In genomic region chr12:83885516-83886285, GRCm38 (mm10) we compare ENCODE assay signal across 14 mouse cellular contexts. TPM values are rescaled to one million over a fixed set of nuclear protein-coding genes. Genes with fewer than 3 reads are reported as not detected.
DNase-seq lines count a peak whose midpoint lies in the region; ATAC-seq and TF ChIP-seq lines count a peak whose summit lies in the region.
"Had no signal": no experiment of that assay in that cellular context is flagged by ENCODE, and none has a peak within 500 bp of the region (broad histone marks: within the 10 kb centered on the region; RNA-seq: fewer than 3 reads in every experiment).

No protein-coding gene starts in this region.

- no peaks in the 10 kb centered on the region for H3K9me3 ChIP-seq in lung, postnatal 0 days (ENCODE audit: low read length)
- H3K9me3 ChIP-seq: limb, embryonic 15.5 days had no signal

- 86% methylated on average over 7 of the region's 7 CpGs for WGBS in bone marrow, adult 2 months
- WGBS in lung, postnatal 0 days, result 89% methylated on average over 7 of the region's 7 CpGs

- TF ChIP-seq CTCF in bone marrow, adult 2 months (IDR thresholded peaks at IDR 0.05; ENCODE audit: control insufficient read depth, insufficient read depth, low read length), result no peak
- TF ChIP-seq CTCF in lung, postnatal 0 days (IDR thresholded peaks at IDR 0.05), result no peak

- DNase-seq in ovary, adult 18-20 months (ENCODE audit: low spot score), result peak; percentile 67
- DNase-seq in ovary, postnatal 14 days (ENCODE audit: low spot score), result no peak
- DNase-seq in cerebellum, postnatal 10 days, result peak; percentile 58 to 64
- peak; percentile 38 for DNase-seq in kidney, postnatal 14 days
- no peak for DNase-seq in lung, postnatal 0 days (ENCODE audit: low spot score)
- no peak for DNase-seq in urinary bladder, postnatal 25 days (ENCODE audit: low spot score)
- no peak for DNase-seq in yolk sac, embryonic 10.5 days (ENCODE audit: low spot score)
- DNase-seq: heart, postnatal 10 days; lung, postnatal 36 days; spleen, adult 18-20 months had no signal

- H3K27ac ChIP-seq in bone marrow, adult 2 months (ENCODE audit: control insufficient read depth, insufficient read depth, low read depth, low read length, poor library complexity), result peak overlapping the region; percentile 13; the same call in 1 of the 2 replicates
- no peak overlapping the region for H3K27ac ChIP-seq in lung, postnatal 0 days (ENCODE audit: low read length)
- H3K27ac ChIP-seq: left cerebral cortex, adult 2 months; limb, embryonic 15.5 days had no signal

- no peak overlapping the region for H3K4me2 ChIP-seq in lung, postnatal 0 days (replicated peaks; ENCODE audit: low read depth, low read length)
- H3K4me2 ChIP-seq: limb, embryonic 15.5 days had no signal

- no peak overlapping the region for H3K9ac ChIP-seq in lung, postnatal 0 days (replicated peaks; ENCODE audit: low read depth)
- H3K9ac ChIP-seq: limb, embryonic 15.5 days had no signal

- H3K36me3 ChIP-seq in lung, postnatal 0 days (ENCODE audit: insufficient read depth, low read length), result no peaks in the 10 kb centered on the region

- peak overlapping the region; percentile 47 for H3K4me3 ChIP-seq in bone marrow, adult 2 months (replicated peaks; ENCODE audit: control insufficient read depth, low read depth, low read length)
- H3K4me3 ChIP-seq in lung, postnatal 0 days (ENCODE audit: low read depth, low read length), result no peak overlapping the region
- H3K4me3 ChIP-seq: left cerebral cortex, adult 2 months; limb, embryonic 15.5 days had no signal

- no peak for ATAC-seq in lung, postnatal 0 days
- ATAC-seq: inflammation-experienced regulatory T-cells, adult 6 months had no signal

- no peak for TF ChIP-seq EP300 in lung, postnatal 0 days (IDR thresholded peaks at IDR 0.05)

- no peaks in the 10 kb centered on the region for H3K27me3 ChIP-seq in lung, postnatal 0 days (replicated peaks; ENCODE audit: insufficient read depth, low read length)
- H3K27me3 ChIP-seq: limb, embryonic 15.5 days had no signal

- no peak for TF ChIP-seq POLR2A in bone marrow, adult 2 months (IDR thresholded peaks at IDR 0.05; ENCODE audit: borderline replicate concordance, control insufficient read depth, low read depth, low read length)

- H3K4me1 ChIP-seq in bone marrow, adult 2 months (ENCODE audit: control insufficient read depth, insufficient read depth, low read length), result peaks cover 6% of the 10 kb centered on the region
- peaks cover 7% of the 10 kb centered on the region; the same call in 1 of the 2 replicates for H3K4me1 ChIP-seq in lung, postnatal 0 days (ENCODE audit: insufficient read depth, low read depth, low read length)
- H3K4me1 ChIP-seq: limb, embryonic 15.5 days had no signal

RNA-seq across cellular contexts. Expression of gene Numb, which starts 36.0 kb away (rescaled TPM):
- 6.0 and 15.1 TPM in 2 replicates for polyA plus RNA-seq in bone marrow, adult 2 months (2011; ENCODE audit: insufficient read depth, insufficient read length, low replicate concordance, missing spikeins)
- polyA plus RNA-seq in lung, postnatal 0 days (2015; fragmentation: Nextera tagmentation; extraction: Ambion mirVana), result 52.6 and 57.8 TPM in 2 replicates

Comparison
In these comparisons a context has a peak if more than half of its experiments do, and no peak if none do; other contexts are left out.
1. DNase-seq: peak in ovary, adult 18-20 months (single experiment), cerebellum, postnatal 10 days (2 of 2) and kidney, postnatal 14 days (single experiment); none in ovary, postnatal 14 days (single experiment), lung, postnatal 0 days (single experiment), urinary bladder, postnatal 25 days (single experiment) and yolk sac, embryonic 10.5 days (single experiment).